Mouse (Mus musculus) limb, embryonic 10.5 days (tissue): Measurements from ENCODE around the gene Proser1. TPM values are rescaled to one million over a fixed set of nuclear protein-coding genes. Genes with fewer than 3 reads are reported as not detected.
A peak's percentile ranks its signal among the peaks of the same experiment; 100 is the strongest.

Experiments
- DNase-seq: peaks from one replicate; pipeline ENCODE4 v3.0.0-alpha.2; 2017; ENCODE audit warnings: low spot score
- H3K27ac ChIP-seq: fragments of 300-500 bp; sonication (generic); 2 replicates; pipeline ENCODE4 v1.5.1; 2016; ENCODE audit warnings: mild to moderate bottlenecking
- H3K27me3 ChIP-seq: fragments of 300-500 bp; sonication (generic); 2 replicates; pipeline ENCODE4 v1.6.1; 2016; ENCODE audit warnings: low read depth, mild to moderate bottlenecking; ENCODE audit not compliant: poor library complexity, severe bottlenecking
- H3K36me3 ChIP-seq: fragments of 300-500 bp; sonication (generic); 2 replicates; pipeline ENCODE4 v1.6.1; 2016; ENCODE audit warnings: mild to moderate bottlenecking, moderate library complexity
- H3K4me1 ChIP-seq: fragments of 300-500 bp; sonication (generic); 2 replicates; pipeline ENCODE4 v1.6.1; 2016
- H3K4me3 ChIP-seq: fragments of 300-500 bp; sonication (generic); 2 replicates; pipeline ENCODE4 v1.5.1; 2016; ENCODE audit warnings: mild to moderate bottlenecking, moderate library complexity
- H3K9me3 ChIP-seq: fragments of 300-500 bp; sonication (generic); replicated peaks from 2 replicates; pipeline ENCODE4 v1.6.1; 2016; ENCODE audit warnings: mild to moderate bottlenecking
- WGBS: fragments of 180-500 bp; shearing (Covaris S2); methylation state at CpG from one replicate; pipeline ENCODE4 v1.1.7; 2016; 5-methylcytosine and 5-hydroxymethylcytosine counted together
- polyA plus RNA-seq: library from polyadenylated mRNA; unstranded; fragments of >200 nt; fragmentation: Nextera tagmentation; extraction: Ambion mirVana; gene quantifications from 2 replicates; pipeline ENCODE4 v1.2.1, GENCODE M21; 2016

The Proser1 gene
- 22.1 and 24.3 TPM in 2 replicates for polyA plus RNA-seq

DNA sequence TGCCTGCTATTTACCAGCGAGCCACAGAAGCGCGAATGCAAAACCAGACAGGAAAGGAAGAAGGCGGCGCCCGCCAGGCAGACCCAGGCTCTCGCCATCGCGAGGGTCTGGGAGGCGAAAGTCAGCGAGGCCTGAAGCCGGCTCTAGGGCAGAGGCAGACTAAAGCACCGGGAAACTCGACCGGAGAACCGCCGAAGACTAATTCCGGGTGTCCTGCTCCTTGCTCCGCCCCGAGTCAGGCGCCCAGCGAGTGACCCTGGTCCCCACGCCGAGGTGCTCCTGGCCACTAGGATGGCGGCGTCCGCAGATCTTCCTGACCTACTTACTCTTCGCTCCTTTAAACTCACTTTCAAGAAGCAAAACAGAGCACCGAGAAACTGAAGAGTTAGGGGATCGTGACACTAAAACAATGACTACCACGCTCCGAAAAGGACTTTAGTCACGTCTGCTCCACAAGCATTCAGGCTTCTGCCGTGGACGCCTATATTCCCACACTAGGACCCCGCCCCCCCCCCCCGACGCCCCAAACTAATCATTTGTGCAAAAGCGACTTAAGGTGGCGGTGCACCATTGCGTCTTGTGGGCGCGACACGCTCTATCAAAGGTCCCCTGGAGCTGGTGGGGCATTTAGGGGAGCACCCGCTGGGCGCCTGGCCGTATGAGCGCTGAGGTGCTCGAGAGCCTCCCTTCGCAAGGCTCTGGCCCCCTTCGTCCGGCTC is at the start of gene Proser1, which contains the start of gene Nhlrc3:
TSS of gene Proser1 (plus strand) at position 621 of the 719 bp plus-strand sequence.
TSS of gene Nhlrc3 (minus strand) at position 287 of the 719 bp plus-strand sequence.
- H3K4me1 ChIP-seq = peaks cover 33% of the 10 kb centered on the region
- H3K9me3 ChIP-seq = no peaks in the 10 kb centered on the region
- peak; percentile 93 for DNase-seq
- under 1% methylated on average over 52 of the region's 52 CpGs for WGBS
- peak within 1 kb of the TSS; percentile 96 for H3K27ac ChIP-seq
- peak within 1 kb of the TSS; percentile 89 for H3K4me3 ChIP-seq
- no peaks in the 10 kb centered on the region for H3K27me3 ChIP-seq
- peaks cover 42% of the 10 kb centered on the region for H3K36me3 ChIP-seq

DNA sequence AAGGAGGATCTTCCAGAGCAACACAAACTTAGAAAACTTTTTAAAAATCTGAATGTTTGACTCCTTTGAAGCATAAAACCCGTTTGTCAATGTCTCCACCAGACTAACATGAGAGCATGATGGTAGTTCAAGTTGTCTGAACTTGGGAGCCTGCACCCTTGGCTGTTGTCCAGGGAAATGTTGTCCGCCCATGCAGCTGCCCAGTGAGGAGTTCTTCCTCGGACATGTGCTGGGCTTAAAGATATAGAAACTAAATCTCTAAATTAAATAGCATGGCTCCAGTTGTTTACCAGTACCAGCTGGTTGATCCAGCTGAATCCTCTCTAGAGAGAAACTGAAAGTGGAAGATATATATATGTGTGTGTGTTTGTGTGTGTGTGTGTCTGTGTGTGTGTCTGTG is 49.5 kb upstream of the Proser1 start:
- peaks cover 14% of the 10 kb centered on the region for H3K4me1 ChIP-seq
- DNase-seq = no peak
- no peaks in the 10 kb centered on the region for H3K36me3 ChIP-seq

DNA sequence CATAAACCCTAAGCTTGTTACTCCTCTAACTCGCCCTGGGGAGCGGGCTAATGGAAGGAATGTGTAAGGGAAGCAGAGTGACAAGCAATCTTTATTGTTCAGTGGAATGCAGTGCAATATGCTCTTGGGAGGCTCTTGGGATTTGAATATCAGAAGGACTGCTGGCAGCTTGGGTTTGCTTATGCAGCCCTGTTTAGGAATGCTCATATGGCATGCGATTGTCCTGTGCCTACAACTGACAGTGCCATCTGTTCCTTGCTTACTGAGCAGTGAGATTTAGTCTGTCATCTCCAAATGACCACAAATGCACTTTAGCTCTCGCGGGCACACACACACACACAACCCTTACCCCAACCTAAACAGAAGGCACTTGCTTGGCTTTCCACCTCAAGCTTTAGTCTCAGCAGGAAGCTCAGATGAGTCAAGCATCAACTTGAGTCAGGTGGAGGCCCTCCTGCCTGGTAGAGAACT is 47.4 kb upstream of the Proser1 start:
- DNase-seq = no peak
- H3K27me3 ChIP-seq = no peaks in the 10 kb centered on the region
- H3K4me1 ChIP-seq = peaks cover 17% of the 10 kb centered on the region
- WGBS = 71% methylated on average over 5 of the region's 5 CpGs
- H3K27ac ChIP-seq = no peak overlapping the region
- H3K4me3 ChIP-seq = no peak overlapping the region
- H3K36me3 ChIP-seq = no peaks in the 10 kb centered on the region
- H3K9me3 ChIP-seq = no peaks in the 10 kb centered on the region

More for the DNA sequence above, 49.5 kb upstream of the Proser1 start:
- Histone ChIP-seq H3K9me3 (no peaks in the 10 kb centered on the region), H3K4me3 (no peak overlapping the region), H3K27ac (no peak overlapping the region), H3K27me3 (no peaks in the 10 kb centered on the region)
- WGBS = 83% methylated on average over 3 of the region's 3 CpGs

- Histone ChIP-seq H3K27me3 (no peaks in the 10 kb centered on the region), H3K27ac (no peak overlapping the region), H3K4me1 (peaks cover 23% of the 10 kb centered on the region), H3K4me3 (no peak overlapping the region), H3K9me3 (no peaks in the 10 kb centered on the region), H3K36me3 (no peaks in the 10 kb centered on the region)
- no peak for DNase-seq
- WGBS = 85% methylated on average over 7 of the region's 7 CpGs
These were observed 45.8 kb upstream of the Proser1 start for GRCm38 (mm10) chr3:53417701-53418100.

GRCm38 (mm10) chr3:53421656-53422055 is 41.8 kb upstream of the Proser1 start:
- H3K9me3 ChIP-seq = no peaks in the 10 kb centered on the region
- no peak overlapping the region for H3K4me3 ChIP-seq
- no peaks in the 10 kb centered on the region for H3K36me3 ChIP-seq
- H3K27me3 ChIP-seq = no peaks in the 10 kb centered on the region
- no peak for DNase-seq
- no peak overlapping the region for H3K27ac ChIP-seq
- 0 out of 2 replicates have a peak, but pooled peaks cover 9% of the 10 kb centered on the region for H3K4me1 ChIP-seq
- WGBS = 86% methylated on average over 12 of the region's 12 CpGs

GRCm38 (mm10) chr3:53422691-53423090 is 40.8 kb upstream of the Proser1 start:
- no peak for DNase-seq
- H3K27me3 ChIP-seq = no peaks in the 10 kb centered on the region
- H3K4me1 ChIP-seq = 0 out of 2 replicates have a peak, but pooled peaks cover 9% of the 10 kb centered on the region
- whole genome bisulfite sequencing = 52% methylated on average over 1 of the region's 1 CpGs
- no peak overlapping the region for H3K27ac ChIP-seq
- H3K9me3 ChIP-seq = no peaks in the 10 kb centered on the region
- H3K36me3 ChIP-seq = no peaks in the 10 kb centered on the region
- H3K4me3 ChIP-seq = no peak overlapping the region

- Histone ChIP-seq H3K27me3 (no peaks in the 10 kb centered on the region), H3K4me3 (no peak overlapping the region), H3K36me3 (no peaks in the 10 kb centered on the region), H3K27ac (no peak overlapping the region), H3K9me3 (no peaks in the 10 kb centered on the region), H3K4me1 (0 out of 2 replicates have a peak, but pooled peaks cover 9% of the 10 kb centered on the region)
- WGBS = 88% methylated on average over 4 of the region's 4 CpGs
- no peak for DNase-seq
These were observed 39.9 kb upstream of the Proser1 start for GRCm38 (mm10) chr3:53423576-53423975.

DNA sequence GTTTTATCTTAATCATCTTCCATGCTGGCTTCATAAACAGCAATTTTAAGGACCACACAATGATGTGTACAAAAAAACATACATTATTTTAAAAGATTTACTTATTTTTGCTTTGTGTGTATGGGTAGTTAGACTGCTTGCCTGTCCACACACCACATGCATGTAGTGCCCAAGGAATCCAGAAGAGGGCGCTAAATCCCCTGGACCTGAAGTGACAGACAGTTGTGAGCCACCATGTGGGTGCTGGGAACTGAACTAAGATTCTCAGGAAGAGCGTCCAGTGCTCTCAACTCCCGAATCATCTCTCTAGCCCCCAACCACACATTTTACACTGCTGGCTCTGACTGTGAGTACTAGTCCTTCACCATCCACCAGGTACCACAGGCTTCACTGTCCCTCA is 28.9 kb upstream of the Proser1 start:
- Histone ChIP-seq H3K27me3 (no peaks in the 10 kb centered on the region), H3K9me3 (no peaks in the 10 kb centered on the region), H3K4me1 (peaks cover 4% of the 10 kb centered on the region; the same call in 1 of the 2 replicates), H3K36me3 (no peaks in the 10 kb centered on the region), H3K4me3 (no peak overlapping the region), H3K27ac (no peak overlapping the region)
- 75% methylated on average over 3 of the region's 3 CpGs for WGBS
- no peak for DNase-seq

- Histone ChIP-seq H3K9me3 (no peaks in the 10 kb centered on the region), H3K36me3 (no peaks in the 10 kb centered on the region), H3K4me3 (no peak overlapping the region), H3K27me3 (no peaks in the 10 kb centered on the region), H3K4me1 (peaks cover 4% of the 10 kb centered on the region; the same call in 1 of the 2 replicates), H3K27ac (no peak overlapping the region)
- DNase-seq = no peak
- 74% methylated on average over 5 of the region's 5 CpGs for WGBS
These were observed 26.9 kb upstream of the Proser1 start for GRCm38 (mm10) chr3:53436550-53436949.

DNA sequence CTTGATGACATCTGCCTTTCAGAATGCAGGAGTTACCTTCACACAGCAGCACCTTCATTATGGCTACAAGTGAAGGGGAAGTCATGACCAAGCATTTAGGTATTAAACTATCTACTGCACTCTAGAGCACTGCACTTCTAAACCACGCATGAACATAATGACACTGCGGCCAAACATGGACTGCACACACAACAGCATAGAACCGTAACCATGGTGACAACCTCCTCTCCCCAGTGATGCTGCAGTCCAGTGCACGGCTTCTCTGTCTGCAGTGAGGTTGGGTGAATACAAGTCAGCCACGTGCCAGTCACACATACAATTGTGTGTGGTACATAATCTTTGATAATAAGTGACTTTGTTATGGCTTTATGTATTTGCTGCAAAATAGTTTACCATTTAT is 17.9 kb upstream of the Proser1 start:
- H3K27ac ChIP-seq = no peak overlapping the region
- H3K27me3 ChIP-seq = no peaks in the 10 kb centered on the region
- H3K4me3 ChIP-seq = no peak overlapping the region
- DNase-seq = no peak
- no peaks in the 10 kb centered on the region for H3K9me3 ChIP-seq
- WGBS = 90% methylated on average over 5 of the region's 5 CpGs
- H3K36me3 ChIP-seq = peaks cover 12% of the 10 kb centered on the region
- H3K4me1 ChIP-seq = no peaks in the 10 kb centered on the region

DNA sequence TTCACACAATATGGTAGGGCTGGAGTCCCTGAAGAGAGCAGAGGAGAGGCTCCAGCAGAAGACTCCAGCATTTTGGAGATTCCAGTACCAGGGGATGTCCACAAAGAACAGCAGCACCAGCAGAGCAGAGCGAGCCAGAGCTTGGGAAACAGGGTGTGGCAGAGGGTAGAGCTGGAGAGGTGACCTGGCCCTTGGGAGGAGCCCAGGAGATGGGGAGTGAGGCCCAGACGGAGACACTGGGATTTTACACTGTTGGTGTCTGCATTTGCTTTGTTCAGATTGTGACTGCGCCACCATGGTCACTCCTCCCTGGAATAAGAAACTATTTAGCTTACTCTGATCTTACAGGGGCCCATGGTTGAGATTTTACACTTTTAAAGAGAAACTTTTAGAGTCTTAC is 16.7 kb upstream of the Proser1 start:
- Histone ChIP-seq H3K27me3 (no peaks in the 10 kb centered on the region), H3K36me3 (peaks cover 24% of the 10 kb centered on the region), H3K4me3 (no peak overlapping the region), H3K4me1 (no peaks in the 10 kb centered on the region), H3K9me3 (no peaks in the 10 kb centered on the region), H3K27ac (0 out of 2 replicates have a peak overlapping the region, but pooled peaks have one; percentile 9)
- DNase-seq = no peak
- WGBS = 94% methylated on average over 3 of the region's 3 CpGs

- Histone ChIP-seq H3K27ac (no peak overlapping the region), H3K27me3 (no peaks in the 10 kb centered on the region), H3K9me3 (no peaks in the 10 kb centered on the region), H3K4me1 (no peaks in the 10 kb centered on the region), H3K4me3 (no peak overlapping the region), H3K36me3 (peaks cover 39% of the 10 kb centered on the region)
- no peak for DNase-seq
- 40% methylated on average over 2 of the region's 2 CpGs for WGBS
These were observed 15.3 kb upstream of the Proser1 start for GRCm38 (mm10) chr3:53448208-53448607.

DNA sequence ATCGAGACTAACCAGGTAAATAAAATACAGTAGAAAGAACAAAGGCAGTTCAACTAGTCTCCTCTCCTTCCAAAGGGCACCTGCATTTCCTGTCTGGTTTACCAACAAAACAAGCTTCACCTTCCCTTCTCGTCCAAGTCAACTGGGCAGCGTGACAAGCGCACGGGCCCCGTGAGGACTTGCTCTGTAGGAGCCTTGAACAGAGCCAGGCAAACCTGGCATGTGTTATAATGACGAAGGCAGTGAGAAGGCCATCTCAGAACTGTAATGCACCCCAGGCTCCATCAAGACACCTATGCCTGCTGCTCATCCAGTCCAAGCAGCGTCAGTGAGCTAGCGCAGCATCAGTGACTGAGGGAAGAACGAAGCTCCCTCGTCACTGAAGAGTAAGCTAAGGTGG is 12.8 kb upstream of the Proser1 start:
- WGBS = 92% methylated on average over 11 of the region's 11 CpGs
- Histone ChIP-seq H3K27me3 (no peaks in the 10 kb centered on the region), H3K27ac (no peak overlapping the region), H3K9me3 (no peaks in the 10 kb centered on the region), H3K36me3 (peaks cover 63% of the 10 kb centered on the region), H3K4me1 (no peaks in the 10 kb centered on the region), H3K4me3 (no peak overlapping the region)
- DNase-seq = no peak
